In genomic region chr15:12268021-12268420, GRCm38 (mm10) we compare ENCODE assay signal across 8 mouse cellular contexts. TPM values are rescaled to one million over a fixed set of nuclear protein-coding genes. Genes with fewer than 3 reads are reported as not detected.
A peak's percentile ranks its signal among the peaks of the same experiment; 100 is the strongest.
DNase-seq lines count a peak whose midpoint lies in the region; ATAC-seq and TF ChIP-seq lines count a peak whose summit lies in the region.

No protein-coding gene starts in this region.

- no peak overlapping the region for H3K4me2 ChIP-seq in limb, embryonic 12.5 days
- H3K4me2 ChIP-seq in midbrain, embryonic 15.5 days = no peak overlapping the region

- no peaks in the 10 kb centered on the region for H3K9me3 ChIP-seq in limb, embryonic 12.5 days
- H3K9me3 ChIP-seq in midbrain, embryonic 15.5 days = no peaks in the 10 kb centered on the region

- WGBS in limb, embryonic 12.5 days = 61% methylated on average over 1 of the region's 1 CpGs
- 61% methylated on average over 1 of the region's 1 CpGs for WGBS in midbrain, embryonic 15.5 days
- 75% methylated on average over 1 of the region's 1 CpGs for WGBS in spleen, adult 2 months

- H3K27ac ChIP-seq in limb, embryonic 12.5 days = peak overlapping the region; percentile 73; the same call in 1 of the 2 replicates
- no peak overlapping the region for H3K27ac ChIP-seq in midbrain, embryonic 15.5 days
- no peak overlapping the region for H3K27ac ChIP-seq in spleen, adult 2 months (ENCODE audit: insufficient read depth, low read length)

- H3K27me3 ChIP-seq in limb, embryonic 12.5 days = no peaks in the 10 kb centered on the region
- H3K27me3 ChIP-seq in midbrain, embryonic 15.5 days (replicated peaks) = no peaks in the 10 kb centered on the region
- H3K27me3 ChIP-seq in spleen, adult 2 months (ENCODE audit: control insufficient read depth, insufficient read depth, low read length) = no peaks in the 10 kb centered on the region

- no peak for TF ChIP-seq POLR2A in spleen, adult 2 months (IDR thresholded peaks at IDR 0.05; ENCODE audit: low read depth, low read length)

- ATAC-seq in granulocyte monocyte progenitor cell, adult 5-6 weeks (replicated peaks; ENCODE audit: poor library complexity, severe bottlenecking) = peak; percentile 77
- 0 out of 2 replicates have a peak, but pooled peaks have one; percentile 50 for ATAC-seq in limb, embryonic 12.5 days (ENCODE audit: insufficient number of reproducible peaks, insufficient read depth, low FRiP score, low TSS enrichment, low read depth)
- peak; percentile 80 for ATAC-seq in midbrain, embryonic 15.5 days (replicated peaks)

- H3K4me3 ChIP-seq in limb, embryonic 12.5 days (replicated peaks) = no peak overlapping the region
- no peak overlapping the region for H3K4me3 ChIP-seq in midbrain, embryonic 15.5 days
- H3K4me3 ChIP-seq in spleen, adult 2 months (ENCODE audit: extremely low read depth, insufficient read depth, insufficient read length) = no peak overlapping the region

- peaks cover 82% of the 10 kb centered on the region for H3K36me3 ChIP-seq in limb, embryonic 12.5 days
- H3K36me3 ChIP-seq in midbrain, embryonic 15.5 days (replicated peaks) = peaks cover 26% of the 10 kb centered on the region; the same call in 1 of the 2 replicates
- H3K36me3 ChIP-seq in spleen, adult 2 months (ENCODE audit: control insufficient read depth, insufficient read depth, low read length) = peaks cover 56% of the 10 kb centered on the region

- DNase-seq in B cell, adult 2 months = peak; percentile 76 to 77
- peak; percentile 45 for DNase-seq in adrenal gland, adult 8-10 months
- peak; percentile 44 for DNase-seq in embryo, embryonic 11.5 days (ENCODE audit: low read depth, low spot score)
- DNase-seq in kidney, adult 9 months = peak; percentile 68
- DNase-seq in spleen, adult 2 months (ENCODE audit: low read depth in 1 of 2, low spot score in 2 of 2) = peak; percentile 28 to 58

- peak; percentile 65; the same call in 1 of the 2 replicates for TF ChIP-seq CTCF in spleen, adult 2 months (IDR thresholded peaks at IDR 0.05; ENCODE audit: extremely low read depth, insufficient read depth, insufficient read length, insufficient replicate concordance)

- H3K9ac ChIP-seq in limb, embryonic 12.5 days (replicated peaks) = no peak overlapping the region
- H3K9ac ChIP-seq in midbrain, embryonic 15.5 days = no peak overlapping the region

- 0 out of 2 replicates have a peak, but pooled peaks cover 4% of the 10 kb centered on the region for H3K4me1 ChIP-seq in limb, embryonic 12.5 days (replicated peaks)
- H3K4me1 ChIP-seq in midbrain, embryonic 15.5 days = no peaks in the 10 kb centered on the region
- H3K4me1 ChIP-seq in spleen, adult 2 months (ENCODE audit: control insufficient read depth, insufficient read depth, insufficient read length) = no peaks in the 10 kb centered on the region

RNA-seq across cellular contexts. Expression of gene Golph3, which starts 53.2 kb away (rescaled TPM):
- 100 to 1,000 TPM; 109 to 136 (median 122) TPM for total RNA-seq in adrenal gland, adult 8-10 months (2022)
- 64.1 and 73.3 TPM in 2 replicates for total RNA-seq in granulocyte monocyte progenitor cell, adult 5-6 weeks (2014; fragmentation: Nextera tagmentation)
- 92.7 and 98.3 TPM in 2 replicates for total RNA-seq in granulocyte monocyte progenitor cell, adult 5-6 weeks (2017)
- polyA plus RNA-seq in limb, embryonic 12.5 days (2016; fragmentation: Nextera tagmentation; extraction: Ambion mirVana) = 97.0 and 97.8 TPM in 2 replicates
- polyA plus RNA-seq in midbrain, embryonic 15.5 days (2015; fragmentation: Nextera tagmentation; extraction: Ambion mirVana) = 62.6 and 64.8 TPM in 2 replicates
- 34.2 and 55.0 TPM in 2 replicates for polyA plus RNA-seq in spleen, adult 2 months (2012; rRNA removed)

RNA-seq across cellular contexts. Expression of gene 1810049J17Rik, which starts 53.7 kb away (rescaled TPM):
- 1 to 10 TPM in 1 of 4 experiments, under 1 TPM in 2, not detected in 1; 0.61 to 1.2 (median 0.75) TPM for total RNA-seq in adrenal gland, adult 8-10 months (2022)
- total RNA-seq in granulocyte monocyte progenitor cell, adult 5-6 weeks (2014; fragmentation: Nextera tagmentation) = not detected in 2 replicates
- not detected in 2 replicates for total RNA-seq in granulocyte monocyte progenitor cell, adult 5-6 weeks (2017)
- polyA plus RNA-seq in limb, embryonic 12.5 days (2016; fragmentation: Nextera tagmentation; extraction: Ambion mirVana) = 0.94 TPM in 1 of 2 replicates, not detected in the other
- 1.1 TPM in 2 replicates for polyA plus RNA-seq in midbrain, embryonic 15.5 days (2015; fragmentation: Nextera tagmentation; extraction: Ambion mirVana)
- 0.28 TPM in 1 of 2 replicates, not detected in the other for polyA plus RNA-seq in spleen, adult 2 months (2012; rRNA removed)
